Mouse (Mus musculus): ENCODE results near the gene C1ql2.

The C1ql2 gene

GRCm38 (mm10) chr1:120340419-120341171 is at the start of gene C1ql2:
Gene C1ql2 (plus strand): TSS chr1:120340582.
- DNase-seq, result no peak

GRCm38 (mm10) chr1:120291709-120292108 is 48.7 kb upstream of the C1ql2 start:
- DNase-seq, result no peak

- no peak for DNase-seq
These were observed 46.6 kb upstream of the C1ql2 start for GRCm38 (mm10) chr1:120293803-120294202.

GRCm38 (mm10) chr1:120296936-120297335 is 43.4 kb upstream of the C1ql2 start:
- no peak for DNase-seq

GRCm38 (mm10) chr1:120305801-120306200 is 34.6 kb upstream of the C1ql2 start:
- no peak for DNase-seq

- DNase-seq, result no peak
These were observed 18.9 kb upstream of the C1ql2 start for GRCm38 (mm10) chr1:120321270-120322021.

- DNase-seq, result no peak
These were observed 17.2 kb upstream of the C1ql2 start for GRCm38 (mm10) chr1:120323131-120323561.

- DNase-seq, result no peak
These were observed 12.7 kb upstream of the C1ql2 start for GRCm38 (mm10) chr1:120327714-120328113.

- no peak for DNase-seq
These were observed 12.2 kb upstream of the C1ql2 start for GRCm38 (mm10) chr1:120328212-120328611.

GRCm38 (mm10) chr1:120331841-120332240 is 8.5 kb upstream of the C1ql2 start:
- no peak for DNase-seq

- no peak for DNase-seq
These were observed 2.4 kb upstream of the C1ql2 start for GRCm38 (mm10) chr1:120337970-120338369.

- no peak for DNase-seq
These were observed 842 bp downstream of the C1ql2 start for GRCm38 (mm10) chr1:120341172-120341675.

GRCm38 (mm10) chr1:120341811-120342370 is 1.5 kb downstream of the C1ql2 start:
- no peak for DNase-seq

GRCm38 (mm10) chr1:120342371-120342821 is 2.0 kb downstream of the C1ql2 start:
- DNase-seq, result no peak

GRCm38 (mm10) chr1:120345001-120345400 is 4.6 kb downstream of the C1ql2 start:
- no peak for DNase-seq

GRCm38 (mm10) chr1:120354387-120354786 is 14.0 kb downstream of the C1ql2 start:
- no peak for DNase-seq

GRCm38 (mm10) chr1:120357371-120358274 is 17.2 kb downstream of the C1ql2 start:
- DNase-seq, result no peak

GRCm38 (mm10) chr1:120363638-120364037 is 23.3 kb downstream of the C1ql2 start:
- no peak for DNase-seq

GRCm38 (mm10) chr1:120368138-120368537 is 27.8 kb downstream of the C1ql2 start:
- no peak for DNase-seq

GRCm38 (mm10) chr1:120374131-120374530 is 33.7 kb downstream of the C1ql2 start:
- no peak for DNase-seq

- no peak for DNase-seq
These were observed 34.5 kb downstream of the C1ql2 start for GRCm38 (mm10) chr1:120374832-120375231.

- DNase-seq, result no peak
These were observed 44.7 kb downstream of the C1ql2 start for GRCm38 (mm10) chr1:120385029-120385571.
